Mouse (Mus musculus) midbrain, embryonic 12.5 days (tissue): Measurements from ENCODE around the gene Prkag2. TPM values are rescaled to one million over a fixed set of nuclear protein-coding genes. Genes with fewer than 3 reads are reported as not detected.

Source experiments
- ATAC-seq: fragments of 200-750 bp; cut with Nextera tagmentation; 2 replicates; pipeline ENCODE4 v1.8.0; 2017; ENCODE audit warnings: low read depth, moderate TSS enrichment, moderate library complexity; ENCODE audit not compliant: low FRiP score
- H3K27ac ChIP-seq: fragments of 300-500 bp; sonication (generic); replicated peaks from 2 replicates; pipeline ENCODE4 v1.5.1; 2016; ENCODE audit warnings: mild to moderate bottlenecking
- H3K27me3 ChIP-seq: fragments of 300-500 bp; sonication (generic); 2 replicates; pipeline ENCODE4 v1.6.1; 2016; ENCODE audit warnings: mild to moderate bottlenecking
- H3K36me3 ChIP-seq: fragments of 300-500 bp; sonication (generic); 2 replicates; pipeline ENCODE4 v1.6.1; 2016
- H3K4me1 ChIP-seq: fragments of 300-500 bp; sonication (generic); 2 replicates; pipeline ENCODE4 v1.6.1; 2016
- H3K4me2 ChIP-seq: fragments of 300-500 bp; sonication (generic); replicated peaks from 2 replicates; pipeline ENCODE4 v1.6.1; 2016; ENCODE audit warnings: mild to moderate bottlenecking, moderate library complexity
- H3K4me3 ChIP-seq: fragments of 300-500 bp; sonication (generic); 2 replicates; pipeline ENCODE4 v1.5.1; 2016; ENCODE audit warnings: mild to moderate bottlenecking
- H3K9ac ChIP-seq: fragments of 300-500 bp; sonication (generic); replicated peaks from 2 replicates; pipeline ENCODE4 v1.6.1; 2016; ENCODE audit warnings: mild to moderate bottlenecking, moderate library complexity
- H3K9me3 ChIP-seq: fragments of 300-500 bp; sonication (generic); 2 replicates; pipeline ENCODE4 v1.6.1; 2016; ENCODE audit warnings: mild to moderate bottlenecking
- WGBS: fragments of 180-500 bp; shearing (Covaris S2); methylation state at CpG from one replicate; pipeline ENCODE4 v1.1.7; 2016; 5-methylcytosine and 5-hydroxymethylcytosine counted together
- polyA plus RNA-seq: library from polyadenylated mRNA; unstranded; fragments of >200 nt; fragmentation: Nextera tagmentation; extraction: Ambion mirVana; gene quantifications from 2 replicates; pipeline ENCODE4 v1.2.1, GENCODE M21; 2016

The Prkag2 gene
- polyA plus RNA-seq, 1 experiment from 2014 or later: 56.2 TPM

GRCm38 (mm10) chr5:25062506-25063132, 37.8 kb downstream of the Prkag2 start:
- peaks cover 37% of the 10 kb centered on the region for H3K27me3 ChIP-seq
- no peak overlapping the region for H3K27ac ChIP-seq
- WGBS: 48% methylated on average over 17 of the region's 17 CpGs
- no peak overlapping the region for H3K4me2 ChIP-seq
- peaks cover 29% of the 10 kb centered on the region for H3K4me1 ChIP-seq
- H3K36me3 ChIP-seq: no peaks in the 10 kb centered on the region
- no peak overlapping the region for H3K9ac ChIP-seq
- ATAC-seq: no peak
- H3K9me3 ChIP-seq: no peaks in the 10 kb centered on the region
- no peak overlapping the region for H3K4me3 ChIP-seq

GRCm38 (mm10) chr5:25058853-25059741, 41.3 kb downstream of the Prkag2 start:
- H3K4me2 ChIP-seq: peak overlapping the region; percentile 18
- H3K4me1 ChIP-seq: peaks cover 26% of the 10 kb centered on the region
- H3K36me3 ChIP-seq: no peaks in the 10 kb centered on the region
- no peak overlapping the region for H3K4me3 ChIP-seq
- H3K27me3 ChIP-seq: peaks cover 37% of the 10 kb centered on the region
- ATAC-seq: 0 out of 2 replicates have a peak, but pooled peaks have one; percentile 38
- 25% methylated on average over 21 of the region's 21 CpGs for WGBS
- no peak overlapping the region for H3K27ac ChIP-seq
- 0 out of 2 replicates have a peak overlapping the region, but pooled peaks have one; percentile 34 for H3K9ac ChIP-seq
- no peaks in the 10 kb centered on the region for H3K9me3 ChIP-seq

- no peak overlapping the region for H3K4me3 ChIP-seq
- H3K4me1 ChIP-seq: peaks cover 26% of the 10 kb centered on the region
- H3K9ac ChIP-seq: no peak overlapping the region
- no peak overlapping the region for H3K27ac ChIP-seq
- no peak for ATAC-seq
- H3K4me2 ChIP-seq: no peak overlapping the region
- WGBS: 37% methylated on average over 7 of the region's 7 CpGs
- no peaks in the 10 kb centered on the region for H3K9me3 ChIP-seq
- peaks cover 34% of the 10 kb centered on the region for H3K27me3 ChIP-seq
- no peaks in the 10 kb centered on the region for H3K36me3 ChIP-seq
Observed at GRCm38 (mm10) chr5:25058417-25058816, 42.0 kb downstream of the Prkag2 start.

- Histone ChIP-seq H3K9me3 (no peaks in the 10 kb centered on the region), H3K27ac (no peak overlapping the region), H3K36me3 (no peaks in the 10 kb centered on the region), H3K4me2 (no peak overlapping the region), H3K27me3 (peaks cover 25% of the 10 kb centered on the region), H3K9ac (no peak overlapping the region), H3K4me3 (no peak overlapping the region), H3K4me1 (peaks cover 10% of the 10 kb centered on the region)
- WGBS: 42% methylated on average over 4 of the region's 4 CpGs
- no peak for ATAC-seq
Observed at GRCm38 (mm10) chr5:25055288-25055687, 45.2 kb downstream of the Prkag2 start.

GRCm38 (mm10) chr5:25053971-25054658, 46.3 kb downstream of the Prkag2 start:
- Histone ChIP-seq H3K27ac (no peak overlapping the region), H3K27me3 (peaks cover 14% of the 10 kb centered on the region), H3K9ac (no peak overlapping the region), H3K36me3 (no peaks in the 10 kb centered on the region), H3K4me1 (peaks cover 3% of the 10 kb centered on the region), H3K4me3 (no peak overlapping the region), H3K9me3 (no peaks in the 10 kb centered on the region), H3K4me2 (no peak overlapping the region)
- no peak for ATAC-seq
- WGBS: 81% methylated on average over 7 of the region's 7 CpGs

- Histone ChIP-seq H3K27me3 (no peaks in the 10 kb centered on the region), H3K4me1 (no peaks in the 10 kb centered on the region), H3K36me3 (no peaks in the 10 kb centered on the region), H3K4me3 (no peak overlapping the region), H3K9me3 (no peaks in the 10 kb centered on the region), H3K27ac (no peak overlapping the region), H3K9ac (no peak overlapping the region), H3K4me2 (no peak overlapping the region)
- ATAC-seq: no peak
- WGBS: 80% methylated on average over 8 of the region's 8 CpGs
Observed at GRCm38 (mm10) chr5:25050827-25051226, 49.6 kb downstream of the Prkag2 start.

GRCm38 (mm10) chr5:25047670-25048069, 52.8 kb downstream of the Prkag2 start:
- H3K4me1 ChIP-seq: no peaks in the 10 kb centered on the region
- no peak overlapping the region for H3K4me3 ChIP-seq
- ATAC-seq: no peak
- H3K9me3 ChIP-seq: no peaks in the 10 kb centered on the region
- no peak overlapping the region for H3K27ac ChIP-seq
- no peak overlapping the region for H3K4me2 ChIP-seq
- H3K9ac ChIP-seq: no peak overlapping the region
- 50% methylated on average over 1 of the region's 1 CpGs for WGBS
- no peaks in the 10 kb centered on the region for H3K36me3 ChIP-seq
- no peaks in the 10 kb centered on the region for H3K27me3 ChIP-seq

GRCm38 (mm10) chr5:25046762-25047161, 53.7 kb downstream of the Prkag2 start:
- Histone ChIP-seq H3K4me3 (no peak overlapping the region), H3K36me3 (no peaks in the 10 kb centered on the region), H3K27ac (no peak overlapping the region), H3K9me3 (no peaks in the 10 kb centered on the region), H3K4me1 (no peaks in the 10 kb centered on the region), H3K4me2 (no peak overlapping the region), H3K9ac (no peak overlapping the region), H3K27me3 (no peaks in the 10 kb centered on the region)
- 78% methylated on average over 3 of the region's 3 CpGs for WGBS
- no peak for ATAC-seq

- no peaks in the 10 kb centered on the region for H3K36me3 ChIP-seq
- 95% methylated on average over 2 of the region's 2 CpGs for WGBS
- no peak for ATAC-seq
Observed at GRCm38 (mm10) chr5:25044007-25044406, 56.4 kb downstream of the Prkag2 start.

GRCm38 (mm10) chr5:25041947-25042346, 58.5 kb downstream of the Prkag2 start:
- no peak overlapping the region for H3K4me2 ChIP-seq
- no peak overlapping the region for H3K27ac ChIP-seq
- no peak overlapping the region for H3K9ac ChIP-seq
- no peak for ATAC-seq
- H3K27me3 ChIP-seq: no peaks in the 10 kb centered on the region
- no peaks in the 10 kb centered on the region for H3K9me3 ChIP-seq
- 94% methylated on average over 1 of the region's 1 CpGs for WGBS
- no peaks in the 10 kb centered on the region for H3K4me1 ChIP-seq
- H3K4me3 ChIP-seq: no peak overlapping the region
- no peaks in the 10 kb centered on the region for H3K36me3 ChIP-seq

More at GRCm38 (mm10) chr5:25044007-25044406, 56.4 kb downstream of the Prkag2 start:
- Histone ChIP-seq H3K27ac (no peak overlapping the region), H3K27me3 (no peaks in the 10 kb centered on the region), H3K4me2 (no peak overlapping the region), H3K9ac (no peak overlapping the region), H3K4me3 (no peak overlapping the region), H3K9me3 (no peaks in the 10 kb centered on the region), H3K4me1 (no peaks in the 10 kb centered on the region)

GRCm38 (mm10) chr5:25041307-25041706, 59.1 kb downstream of the Prkag2 start:
- no peak overlapping the region for H3K4me3 ChIP-seq
- WGBS: 36% methylated on average over 5 of the region's 5 CpGs
- no peak overlapping the region for H3K4me2 ChIP-seq
- H3K9me3 ChIP-seq: no peaks in the 10 kb centered on the region
- no peaks in the 10 kb centered on the region for H3K27me3 ChIP-seq
- H3K9ac ChIP-seq: no peak overlapping the region
- no peak for ATAC-seq
- no peaks in the 10 kb centered on the region for H3K4me1 ChIP-seq
- H3K27ac ChIP-seq: no peak overlapping the region
- no peaks in the 10 kb centered on the region for H3K36me3 ChIP-seq

- H3K4me3 ChIP-seq: no peak overlapping the region
- H3K9ac ChIP-seq: no peak overlapping the region
- H3K27me3 ChIP-seq: no peaks in the 10 kb centered on the region
- WGBS: 76% methylated on average over 7 of the region's 7 CpGs
- no peaks in the 10 kb centered on the region for H3K9me3 ChIP-seq
- no peaks in the 10 kb centered on the region for H3K4me1 ChIP-seq
- ATAC-seq: no peak
- H3K27ac ChIP-seq: no peak overlapping the region
- H3K36me3 ChIP-seq: no peaks in the 10 kb centered on the region
- no peak overlapping the region for H3K4me2 ChIP-seq
Observed at GRCm38 (mm10) chr5:25040903-25041302, 59.5 kb downstream of the Prkag2 start.
